Mouse (Mus musculus) liver, embryonic 14.5 days (tissue): ENCODE data around the gene Zswim5.

ENCODE experiments used
- CTCF ChIP-seq: IDR thresholded peaks from 2 replicates; pipeline ENCODE4 v1.5.1; 2016; ENCODE audit warnings: antibody characterized with exemption, low read depth, control low read depth
- EP300 ChIP-seq: IDR thresholded peaks from 2 replicates; pipeline ENCODE4 v1.6.1; 2016; ENCODE audit warnings: antibody characterized with exemption, low read depth

DNA sequence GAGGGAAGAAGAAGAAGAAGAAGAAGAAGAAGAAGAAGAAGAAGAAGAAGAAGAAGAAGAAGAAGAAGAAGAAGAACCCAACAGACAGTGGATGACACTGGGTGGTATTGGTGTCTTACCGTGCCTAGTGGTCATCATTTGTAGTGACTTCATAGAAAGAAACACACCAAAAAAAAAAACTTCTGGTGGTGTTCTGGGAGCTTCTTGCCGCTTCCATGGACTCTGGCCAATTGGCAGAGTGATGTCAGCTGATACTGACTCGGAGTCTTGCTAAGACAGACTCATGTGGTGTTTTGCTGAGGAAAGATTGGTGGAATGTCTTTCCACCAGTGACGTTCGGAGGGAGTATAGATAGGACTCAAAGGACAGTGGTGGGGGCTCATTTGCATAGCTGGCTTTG, 133.1 kb downstream of the Zswim5 start:
- TF ChIP-seq CTCF (no peak), EP300 (no peak)
